Mouse (Mus musculus) G1E (cell line): ENCODE results near the gene Abca6.

Source experiments
- CTCF ChIP-seq: IDR thresholded peaks from 2 replicates; pipeline ENCODE4 v1.5.1; 2012; ENCODE audit warnings: low read depth, low read length, inconsistent platforms, mixed read lengths
- GATA1 ChIP-seq: IDR thresholded peaks from 2 replicates; pipeline ENCODE4 v1.6.1; 2012; ENCODE audit warnings: borderline replicate concordance, low read length, inconsistent platforms, mixed read lengths
- TAL1 ChIP-seq: conservative IDR thresholded peaks from 2 replicates; pipeline ENCODE4 v1.6.1; 2012; ENCODE audit warnings: low read depth, low read length, inconsistent platforms, mixed read lengths

DNA sequence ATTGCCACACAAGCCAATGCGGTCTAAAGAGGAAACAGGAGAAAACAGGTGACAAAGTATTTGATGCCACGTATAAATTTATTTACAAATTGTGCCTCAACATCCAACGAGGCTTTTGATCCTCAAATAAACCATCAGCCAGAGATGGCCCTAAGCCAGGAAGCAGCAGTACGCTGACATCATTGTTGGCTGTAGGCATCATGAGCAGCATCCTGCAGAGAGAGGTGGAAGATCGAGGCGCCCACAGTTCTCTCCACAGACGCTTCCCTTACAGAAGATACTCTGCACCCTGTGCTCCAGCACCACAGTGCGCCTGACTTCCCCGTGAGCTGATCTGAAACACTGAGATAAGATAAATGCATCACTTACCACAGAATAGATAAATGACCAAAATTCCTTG is 36.1 kb upstream of the Abca6 start:
- TF ChIP-seq CTCF: no peak
- no peak for TF ChIP-seq GATA1
- no peak for TF ChIP-seq TAL1
